Comparison of ENCODE assay signal across 1 mouse cellular context in the genomic region with DNA sequence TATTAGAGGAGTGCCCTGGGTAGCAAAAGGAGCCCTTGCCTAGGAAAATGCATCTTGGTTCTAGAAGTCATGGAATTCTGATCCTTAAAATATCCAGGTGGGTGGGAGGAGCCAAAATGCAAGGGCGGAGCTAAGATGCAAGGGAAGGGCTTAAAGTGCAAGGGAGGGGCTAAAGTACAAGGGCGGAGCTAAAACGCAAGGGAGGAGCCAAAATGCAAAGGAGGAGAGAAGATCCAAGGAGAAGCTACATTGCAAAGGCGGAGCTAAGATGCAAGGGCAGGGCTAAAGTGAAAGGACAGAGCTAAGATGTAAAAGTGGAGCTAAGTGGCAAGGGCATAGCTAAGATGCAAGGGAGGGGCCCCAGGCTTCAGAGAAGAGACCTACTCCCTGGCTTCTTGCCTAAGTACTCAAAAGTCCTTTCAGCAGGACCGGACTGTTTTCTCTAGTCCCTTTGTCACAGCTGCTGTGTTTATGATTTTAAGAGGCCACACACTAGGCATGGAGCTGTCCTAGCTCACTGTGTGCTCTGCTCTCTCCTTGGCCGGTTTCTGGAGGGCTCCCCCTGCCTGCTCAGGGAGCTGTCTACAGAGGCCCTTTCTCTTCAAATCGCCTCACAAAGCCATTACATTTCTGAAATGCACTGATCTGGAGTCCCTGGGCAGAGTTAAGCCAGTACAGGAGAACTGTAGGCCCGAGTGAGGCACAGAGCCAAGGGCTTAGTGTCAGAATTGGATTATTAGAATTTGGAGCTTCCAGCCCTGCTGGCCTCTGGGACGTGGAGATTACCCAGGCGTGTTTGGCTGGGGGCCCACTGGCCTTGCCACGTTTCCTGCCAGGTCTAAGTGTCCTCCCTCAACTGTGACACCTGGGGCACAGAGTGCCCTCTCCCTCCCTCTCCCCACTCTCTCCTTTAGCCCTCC.
TF ChIP-seq lines count a peak whose summit lies in the region.

No protein-coding gene starts in this region.

TF ChIP-seq in CH12.LX, 34 proteins besides CTCF, POLR2A, EP300 and RAD21 (continued from another document):
- TF ChIP-seq SMC3 (IDR thresholded peaks at IDR 0.05; ENCODE audit: low read depth, low read length) (no peak), RCOR1 (conservative IDR thresholded peaks at IDR 0.05; ENCODE audit: low read depth, low read length) (no peak)
TF ChIP-seq in CH12.LX: peak in this region for 0.
